Mouse (Mus musculus) gastrocnemius, adult 18-20 months (tissue): Measurements from ENCODE around the gene Hsph1. TPM values are rescaled to one million over a fixed set of nuclear protein-coding genes. Genes with fewer than 3 reads are reported as not detected.

Source experiments
- DNase-seq: peaks from one replicate; pipeline ENCODE4 v3.0.0; 2021; ENCODE audit warnings: low spot score
- total RNA-seq, 2 experiments: library from RNA; stranded (reverse); gene quantifications; 2 replicates each; pipeline ENCODE4 v1.2.3; 2021

Hsph1 gene
- total RNA-seq, 2 experiments from 2014 or later = 60.1 to 86.6 TPM

- no peak for DNase-seq
Measured at GRCm38 (mm10) chr5:149594215-149594614, 42.0 kb downstream of the Hsph1 start.

GRCm38 (mm10) chr5:149589932-149590331, 46.2 kb downstream of the Hsph1 start:
- DNase-seq = no peak

- no peak for DNase-seq
Measured at GRCm38 (mm10) chr5:149588814-149589534, 47.2 kb downstream of the Hsph1 start.

GRCm38 (mm10) chr5:149587327-149587895, 48.8 kb downstream of the Hsph1 start:
- DNase-seq = no peak

- DNase-seq = no peak
Measured at GRCm38 (mm10) chr5:149585910-149586309, 50.3 kb downstream of the Hsph1 start.

- DNase-seq = no peak
Measured at GRCm38 (mm10) chr5:149585231-149585630, 50.9 kb downstream of the Hsph1 start.

- DNase-seq = no peak
Measured at GRCm38 (mm10) chr5:149584154-149584655, 52.0 kb downstream of the Hsph1 start.

GRCm38 (mm10) chr5:149583507-149583906, 52.7 kb downstream of the Hsph1 start:
- DNase-seq = no peak

- DNase-seq = no peak
Measured at GRCm38 (mm10) chr5:149582642-149583262, 53.4 kb downstream of the Hsph1 start.

- DNase-seq = no peak
Measured at GRCm38 (mm10) chr5:149577449-149577848, 58.7 kb downstream of the Hsph1 start.

GRCm38 (mm10) chr5:149576977-149577376, 59.2 kb downstream of the Hsph1 start:
- no peak for DNase-seq

- peak; percentile 61 for DNase-seq
Measured at GRCm38 (mm10) chr5:149568993-149569392, 67.2 kb downstream of the Hsph1 start.

GRCm38 (mm10) chr5:149566957-149567356, 69.2 kb downstream of the Hsph1 start:
- peak; percentile 89 for DNase-seq

- DNase-seq = no peak
Measured at GRCm38 (mm10) chr5:149566026-149566425, 70.2 kb downstream of the Hsph1 start.

Other genes with a start within 250 kb of the Hsph1 start
- 10 to 100 TPM in 1 of 2 experiments, 1 to 10 TPM in 1; 9.5 to 15.6 TPM for gene Medag, start 224.6 kb downstream of the Hsph1 start, total RNA-seq
- gene Tex26, start 196.7 kb downstream of the Hsph1 start, total RNA-seq = not detected
- gene Wdr95, start 107.7 kb downstream of the Hsph1 start, total RNA-seq = not detected
- gene B3glct, start 41.9 kb upstream of the Hsph1 start, total RNA-seq = 1 to 10 TPM; 3.5 to 5.2 TPM